Mouse (Mus musculus) fibroblast of lung, adult 2 months (primary cell): Measurements from ENCODE around the gene Tcp10b.
"Not testable (repeated sequence)": the region's sequence is repeated elsewhere in the genome, so short reads cannot be mapped to it uniquely, and the experiment has no call there.

ENCODE experiments used
- DNase-seq: peaks from one replicate; pipeline ENCODE4 v3.0.0-alpha.2; 2011; ENCODE audit warnings: low read depth

The Tcp10b gene

DNA sequence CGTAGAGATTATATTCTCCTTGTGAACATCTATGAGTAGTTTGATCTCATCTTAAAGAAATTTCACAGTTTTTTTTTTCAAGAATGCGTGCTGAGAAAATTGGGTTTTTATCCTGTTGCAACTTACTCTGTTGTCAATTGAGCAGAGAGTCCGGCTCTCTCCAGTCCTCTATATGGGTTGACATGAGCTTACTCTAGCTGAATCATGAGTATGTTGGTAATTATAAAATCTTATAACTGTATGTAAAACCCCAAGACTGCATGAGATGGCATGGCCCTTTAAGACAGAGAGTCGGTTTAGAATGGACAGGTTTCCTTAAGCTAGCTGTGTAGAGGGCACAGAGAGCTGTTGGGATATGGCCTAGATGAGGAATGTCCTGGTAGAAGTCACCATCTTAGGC, at the start of gene Tcp10b:
TSS of gene Tcp10b (plus strand) at position 301 of the 400 bp plus-strand sequence.
- DNase-seq: not testable (repeated sequence)

DNA sequence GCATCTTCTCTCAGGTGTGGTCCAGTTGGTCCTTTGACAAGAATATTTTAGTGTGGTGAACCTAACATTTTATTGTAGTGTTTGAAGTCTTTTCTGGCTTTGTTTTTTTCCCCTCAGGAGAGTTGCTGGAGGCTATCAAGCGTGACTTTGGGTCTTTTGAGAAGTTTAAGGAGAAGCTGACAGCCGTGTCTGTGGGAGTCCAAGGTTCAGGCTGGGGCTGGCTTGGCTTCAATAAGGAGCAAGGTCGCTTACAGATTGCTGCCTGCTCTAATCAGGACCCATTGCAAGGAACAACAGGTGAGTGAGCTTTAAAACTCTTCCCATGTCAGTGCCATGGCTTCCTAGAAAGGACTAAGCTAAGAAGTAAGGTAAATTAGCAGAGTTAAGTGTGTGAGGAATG, 47.6 kb upstream of the Tcp10b start:
- DNase-seq: no peak

DNA sequence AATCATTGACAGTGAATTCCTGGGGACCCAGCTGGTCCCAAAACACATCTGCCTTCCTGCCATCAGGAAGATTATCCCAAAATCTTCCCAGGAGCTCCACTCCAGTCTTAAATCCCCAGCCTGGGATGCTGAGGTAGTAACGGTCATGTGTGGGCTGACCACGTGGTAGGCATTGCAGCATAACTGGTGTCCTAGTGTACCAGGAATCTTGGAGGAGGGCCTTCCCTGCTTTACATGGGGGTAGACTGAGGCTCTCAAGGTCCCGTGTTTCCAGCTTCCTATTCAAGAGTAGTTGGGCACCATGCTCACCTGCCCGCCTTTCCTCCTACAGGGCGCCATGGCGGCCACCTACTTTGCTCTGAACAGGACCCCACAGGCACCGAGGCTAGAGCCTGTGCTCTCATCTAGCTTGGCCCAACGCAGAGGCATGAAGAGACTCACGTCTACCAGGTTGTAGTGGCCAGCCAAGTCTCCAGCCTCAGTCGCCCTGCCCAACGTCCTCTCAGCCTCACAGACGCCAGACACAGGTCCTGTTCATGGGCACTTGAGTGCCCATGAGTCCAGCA, 24.2 kb upstream of the Tcp10b start:
- not testable (repeated sequence) for DNase-seq

DNA sequence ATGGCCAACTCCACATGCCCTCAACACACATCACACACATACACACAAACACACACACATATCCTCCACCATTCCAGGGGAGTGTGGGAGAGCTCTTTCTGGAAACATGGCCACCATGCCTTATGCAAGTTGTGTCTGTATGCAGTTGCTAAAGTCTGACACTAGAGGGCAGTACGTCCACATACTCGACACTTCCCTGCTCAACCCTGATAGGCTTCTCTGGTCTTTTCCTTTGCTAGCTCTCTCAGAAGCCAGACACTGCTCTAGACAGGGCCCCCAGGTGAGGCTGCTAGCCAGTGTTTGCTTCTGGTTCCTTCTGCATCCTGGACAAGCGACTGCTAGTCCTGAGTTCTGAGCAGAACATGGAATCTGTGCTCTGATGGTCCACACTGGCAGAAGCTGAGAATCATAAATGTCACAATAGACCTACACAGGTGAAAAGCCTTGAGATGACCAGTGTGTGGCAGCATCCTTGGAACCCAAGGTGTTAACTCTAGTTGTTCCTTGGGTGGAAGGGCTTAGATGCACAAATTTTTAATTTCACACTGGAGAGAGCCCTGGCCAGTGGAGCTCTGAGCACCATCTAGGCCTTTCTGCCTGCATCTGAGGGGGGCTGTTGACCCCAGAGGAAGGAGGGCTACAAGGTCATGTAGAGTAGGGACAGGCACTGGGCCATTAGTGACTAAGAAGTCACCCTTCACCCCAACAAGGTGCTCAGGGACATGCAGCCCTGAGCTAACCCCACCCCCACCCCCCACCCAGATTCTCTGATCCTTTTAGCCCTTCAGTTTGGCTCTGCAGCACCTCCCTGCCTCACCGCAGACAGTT, 16.8 kb upstream of the Tcp10b start:
- DNase-seq: peak; percentile 22

DNA sequence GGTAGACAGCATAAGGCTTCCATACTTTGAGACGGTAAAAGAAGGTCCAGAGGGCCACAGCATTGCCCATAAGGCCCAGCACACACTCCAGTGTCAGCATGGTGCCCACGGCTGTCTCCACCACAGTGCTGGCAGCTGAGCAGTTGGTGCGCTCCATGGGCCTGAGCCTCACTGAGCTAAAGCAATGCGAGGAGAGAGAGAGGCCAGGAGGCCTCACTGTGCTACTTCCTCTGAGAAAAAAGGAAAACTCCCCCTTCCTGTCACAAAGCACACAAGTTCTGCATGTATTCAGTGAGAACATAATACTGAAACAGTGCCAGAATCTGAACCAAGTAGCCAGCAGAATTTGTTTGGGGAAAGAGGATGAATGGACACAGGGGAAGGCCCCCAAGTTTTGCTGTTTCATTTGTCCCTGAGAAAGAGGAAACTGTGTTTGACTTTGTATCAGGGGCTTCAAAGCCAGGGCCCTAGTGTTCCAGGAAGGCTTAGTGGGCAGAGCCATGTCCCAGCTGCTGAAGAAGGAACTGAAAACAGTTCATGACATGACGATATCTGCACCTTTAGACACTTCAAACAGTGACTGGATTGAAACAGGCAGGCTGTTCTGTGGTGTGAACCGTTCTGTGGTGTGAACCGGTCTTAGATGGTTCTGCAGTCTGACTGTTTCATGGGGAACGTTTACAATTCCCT, 8.6 kb upstream of the Tcp10b start, which contains the start of gene Gpr31b:
TSS of gene Gpr31b (minus strand) at position 173 of the 690 bp plus-strand sequence.
- not testable (repeated sequence) for DNase-seq

DNA sequence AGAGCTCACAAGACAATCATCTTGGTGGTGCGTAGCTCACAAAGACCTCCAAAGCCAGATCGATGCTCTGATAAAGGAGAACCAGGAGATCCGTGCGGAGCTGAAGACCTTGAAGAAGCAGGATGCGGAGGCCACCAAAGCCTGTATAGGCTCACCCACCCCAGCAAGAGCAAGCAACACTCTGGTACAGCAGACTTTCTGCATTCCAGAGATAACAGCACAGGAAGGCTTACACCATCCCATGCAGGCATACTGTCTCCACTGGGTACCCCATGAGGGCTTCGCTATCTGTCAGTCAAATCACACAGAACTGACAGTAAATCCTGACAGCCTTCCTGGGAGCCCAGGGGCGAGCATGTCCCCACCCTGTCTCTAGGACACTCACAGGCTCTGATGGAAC, 2.0 kb downstream of the Tcp10b start:
- DNase-seq: not testable (repeated sequence)

DNA sequence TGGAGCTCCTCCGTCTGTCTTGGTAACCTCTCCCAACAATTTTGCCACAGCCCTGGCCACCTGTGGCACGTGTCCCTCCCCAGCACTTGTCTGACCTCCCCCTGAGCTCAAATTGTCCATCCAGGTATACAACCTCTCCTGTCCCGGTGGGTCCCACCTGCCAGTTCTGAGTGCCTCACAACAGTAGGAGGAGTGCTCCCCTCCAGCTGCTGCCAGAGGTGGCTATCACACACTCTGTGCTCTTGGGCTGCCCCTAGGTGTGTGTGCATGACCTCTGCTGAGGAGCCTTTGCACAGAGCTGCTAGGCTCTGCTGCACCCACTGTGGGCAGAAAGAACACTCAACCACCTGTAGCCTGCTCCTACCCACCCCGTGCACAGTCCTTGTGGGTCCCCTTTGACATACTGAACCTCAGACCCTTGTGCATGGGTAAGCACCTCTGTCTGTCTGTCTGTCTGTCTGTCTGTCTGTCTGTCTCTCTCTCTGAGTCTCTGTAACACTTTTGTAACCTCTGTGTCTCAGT, 7.0 kb downstream of the Tcp10b start:
- not testable (repeated sequence) for DNase-seq

DNA sequence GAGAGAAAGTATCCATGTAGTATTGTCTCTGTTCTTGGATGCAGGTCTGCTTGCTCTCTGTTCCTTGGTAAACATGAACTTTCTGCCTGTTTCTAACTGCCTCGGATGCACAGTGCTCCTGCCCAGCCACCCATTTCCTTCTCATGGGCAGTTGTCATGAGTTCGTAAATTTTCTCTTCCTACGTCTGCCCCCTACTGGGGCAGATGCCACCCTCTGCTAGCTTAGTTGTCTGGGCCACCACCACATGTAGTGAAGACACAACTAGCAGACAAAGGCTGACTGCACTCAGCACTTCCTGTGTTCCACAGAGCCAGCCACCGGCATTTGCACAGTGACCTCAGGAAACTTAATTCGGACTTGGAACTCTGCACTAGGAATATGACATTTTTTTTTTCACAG, 8.3 kb downstream of the Tcp10b start:
- not testable (repeated sequence) for DNase-seq

DNA sequence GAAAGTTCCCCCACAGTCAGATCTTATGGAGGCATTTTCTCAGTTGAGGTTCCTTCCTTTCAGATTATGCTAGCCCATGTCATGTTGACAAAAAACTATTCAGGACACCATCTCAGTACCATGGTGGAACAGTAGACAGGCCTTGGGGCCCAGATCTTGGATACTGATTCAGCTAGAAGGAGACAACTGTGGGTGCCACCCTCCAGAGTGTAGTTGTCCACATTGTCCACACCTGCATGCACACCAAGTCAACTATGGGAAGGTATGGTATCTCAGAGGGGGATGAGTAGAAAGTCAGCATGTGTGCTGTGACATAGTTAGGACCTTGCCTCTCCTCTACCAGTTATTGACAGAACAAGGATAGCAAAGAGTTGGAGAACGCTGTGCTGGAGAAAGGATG, 30.6 kb downstream of the Tcp10b start:
- DNase-seq: not testable (repeated sequence)

DNA sequence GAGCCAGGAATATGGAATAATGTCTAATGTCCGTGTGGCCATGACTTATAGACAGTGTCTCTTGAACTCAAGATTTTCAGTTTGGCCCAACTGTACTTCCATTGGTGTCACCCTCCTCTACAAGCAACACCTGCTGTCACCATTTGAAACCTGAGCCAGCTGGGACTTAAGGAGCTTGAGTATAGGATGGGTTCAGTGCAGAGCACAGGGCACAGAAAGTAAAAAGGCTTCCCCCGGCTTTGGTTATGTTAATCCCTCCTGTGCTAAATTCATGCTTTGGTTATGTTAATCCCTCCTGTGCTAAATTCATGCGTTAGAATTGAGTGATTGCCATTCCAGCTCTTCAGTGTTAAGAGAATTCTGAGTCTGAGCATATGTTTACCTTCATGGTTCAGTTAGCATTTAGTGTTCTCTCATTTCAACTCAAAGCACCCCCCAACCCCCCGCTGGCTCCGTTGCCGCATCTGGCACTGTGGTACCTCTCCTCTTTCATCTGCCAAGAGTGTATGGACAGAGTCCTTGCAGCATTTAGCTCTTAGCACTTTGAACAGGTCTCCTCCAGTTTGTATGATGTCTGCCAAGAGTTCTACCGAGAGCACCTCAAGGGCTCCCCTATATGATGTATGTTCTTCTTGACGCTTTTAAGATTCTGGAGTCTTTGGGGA, 31.3 kb downstream of the Tcp10b start:
- not testable (repeated sequence) for DNase-seq

DNA sequence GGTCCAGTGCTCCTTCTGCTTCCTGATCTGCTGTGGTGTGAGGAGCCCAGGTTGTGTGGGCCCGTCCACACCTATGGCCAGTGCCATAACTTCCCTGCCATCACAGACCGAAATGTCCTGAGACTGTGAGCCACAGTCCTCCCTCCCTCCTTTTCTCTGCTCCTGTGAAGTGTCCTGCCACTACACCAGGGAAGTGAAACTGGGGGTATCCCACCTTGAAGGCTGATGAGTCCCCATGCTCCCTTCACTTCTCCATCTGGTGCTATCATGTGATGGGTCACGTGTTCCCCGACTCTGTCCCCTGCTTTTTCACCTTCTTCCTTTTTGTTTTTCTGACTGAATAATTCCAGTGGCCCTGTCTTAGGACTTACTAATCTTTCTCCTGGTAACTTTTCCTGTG, 32.1 kb downstream of the Tcp10b start:
- not testable (repeated sequence) for DNase-seq

DNA sequence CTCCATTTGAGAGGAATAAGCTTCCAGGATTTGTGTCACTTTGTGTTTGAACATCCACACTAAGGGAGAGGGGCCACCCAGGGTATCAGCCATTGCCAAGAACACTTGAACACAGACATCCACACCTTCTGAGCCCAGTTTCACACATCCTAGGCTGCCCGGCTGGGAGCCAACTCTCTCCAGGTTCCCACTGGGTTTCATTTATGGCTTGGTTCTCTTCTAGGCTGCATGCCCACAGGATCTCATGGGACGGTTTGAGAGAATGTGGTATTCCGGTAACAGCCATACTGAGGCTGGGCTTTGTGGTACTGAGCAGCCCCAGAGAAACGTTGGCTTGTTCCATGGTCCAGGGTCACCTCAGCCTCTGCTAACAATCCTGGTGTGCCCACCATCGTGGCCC, 45.7 kb downstream of the Tcp10b start:
- not testable (repeated sequence) for DNase-seq

DNA sequence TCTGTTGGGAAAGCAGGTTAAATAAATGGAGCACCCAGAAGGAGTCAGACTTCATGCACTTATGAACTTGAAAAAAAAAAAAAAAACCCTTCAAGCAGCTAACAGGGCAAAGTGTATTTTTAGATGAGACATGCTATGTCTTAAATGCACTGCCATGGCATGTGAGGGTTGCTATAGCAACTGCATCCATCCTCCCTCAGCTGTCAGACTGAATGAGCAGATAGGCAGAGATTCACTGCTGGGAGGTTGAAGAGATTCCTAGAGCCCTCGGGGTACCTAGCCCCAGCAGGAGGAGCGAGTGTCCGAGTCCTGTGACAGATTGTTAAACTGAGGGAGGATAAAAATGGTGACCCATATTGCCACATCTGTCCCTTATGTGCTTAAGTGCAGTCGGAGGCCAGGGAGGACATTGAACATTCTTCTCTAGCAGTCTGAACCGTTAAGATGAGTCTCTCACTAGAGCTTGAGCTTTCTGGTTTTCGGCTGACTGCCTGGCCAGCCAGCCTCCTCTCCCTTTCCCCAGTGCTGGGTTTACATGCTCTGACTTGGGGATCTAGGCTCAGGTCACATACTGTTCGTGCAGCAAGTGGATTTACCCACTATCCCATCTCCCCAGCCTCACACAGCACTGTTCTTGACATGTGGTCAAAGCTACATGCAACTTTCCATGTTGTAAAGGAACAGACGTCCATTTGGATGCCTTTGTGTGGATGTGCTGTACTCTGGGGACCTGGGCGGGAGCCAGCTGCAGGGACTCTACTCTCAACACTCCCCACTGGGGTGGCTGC, 51.8 kb downstream of the Tcp10b start:
- not testable (repeated sequence) for DNase-seq

DNA sequence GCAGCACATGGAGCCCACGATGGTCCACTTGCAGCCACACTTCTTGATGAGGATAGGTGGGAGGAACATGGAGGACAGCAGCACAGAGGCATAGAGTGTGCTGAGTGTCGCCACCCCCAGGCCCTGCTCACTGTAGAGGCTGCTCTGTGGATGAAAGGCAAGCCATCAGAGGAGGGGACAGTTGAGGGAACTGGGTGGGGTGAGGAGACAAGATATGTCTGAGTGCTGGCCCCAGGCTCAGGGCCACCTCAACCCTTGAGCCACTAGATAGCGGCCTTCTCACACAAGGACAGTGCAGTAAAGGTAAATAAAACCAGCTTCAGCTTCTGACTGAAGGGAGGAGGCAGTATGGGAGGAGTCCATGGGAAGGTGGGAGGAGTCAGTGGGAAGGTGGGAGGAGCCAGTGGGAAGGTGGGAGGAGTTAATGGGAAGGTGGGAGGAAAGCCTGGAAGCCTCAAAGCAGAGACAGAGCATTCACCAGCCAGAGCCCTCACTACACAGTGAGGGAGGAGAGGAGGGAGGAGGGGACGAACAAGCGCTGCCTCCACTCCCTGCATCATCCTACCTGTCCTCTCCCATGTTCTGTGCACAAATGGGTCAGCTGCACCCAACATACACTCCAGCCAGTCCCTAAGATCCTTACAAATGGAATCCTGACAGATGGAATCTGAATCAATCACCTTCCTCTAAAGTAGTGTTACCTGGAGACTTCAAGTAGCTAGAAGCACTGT, 62.6 kb downstream of the Tcp10b start:
- not testable (repeated sequence) for DNase-seq

DNA sequence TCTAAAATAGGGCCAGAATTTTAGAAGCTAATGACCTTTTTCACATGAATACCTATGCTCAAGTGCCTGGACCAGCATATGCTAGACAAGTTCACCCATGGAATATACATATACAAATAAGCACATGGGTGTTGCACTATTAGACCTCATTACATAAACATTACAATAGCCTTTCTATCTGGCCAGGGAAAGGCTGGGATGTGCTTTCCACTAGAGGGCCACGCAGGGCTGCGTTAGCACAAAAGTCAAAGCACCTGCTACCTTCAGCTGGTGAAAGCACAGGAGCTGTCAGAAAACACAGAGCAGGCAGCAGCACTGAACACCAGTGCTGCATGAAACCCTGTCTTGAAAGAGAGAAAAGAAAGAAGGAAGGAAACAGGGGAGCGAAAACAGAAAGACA, 63.3 kb downstream of the Tcp10b start:
- not testable (repeated sequence) for DNase-seq

DNA sequence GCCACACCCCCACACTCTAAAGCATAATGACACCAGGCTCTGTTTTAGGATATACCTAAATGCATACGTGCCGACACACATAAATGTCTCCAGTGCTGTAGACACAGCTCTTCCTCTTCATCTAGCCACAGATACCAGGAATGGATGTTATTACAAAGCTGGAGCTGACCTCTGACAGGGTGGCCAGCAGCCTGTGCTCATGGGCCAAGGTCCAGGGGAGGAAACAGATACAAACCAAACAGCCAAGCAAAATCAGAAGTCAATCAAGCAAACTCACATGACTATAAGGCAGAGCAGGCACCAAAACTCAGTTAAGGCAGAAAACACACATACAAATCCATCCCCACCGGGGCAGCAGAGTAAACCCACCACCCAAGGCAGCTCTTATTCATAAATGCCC, 68.4 kb downstream of the Tcp10b start:
- not testable (repeated sequence) for DNase-seq

DNA sequence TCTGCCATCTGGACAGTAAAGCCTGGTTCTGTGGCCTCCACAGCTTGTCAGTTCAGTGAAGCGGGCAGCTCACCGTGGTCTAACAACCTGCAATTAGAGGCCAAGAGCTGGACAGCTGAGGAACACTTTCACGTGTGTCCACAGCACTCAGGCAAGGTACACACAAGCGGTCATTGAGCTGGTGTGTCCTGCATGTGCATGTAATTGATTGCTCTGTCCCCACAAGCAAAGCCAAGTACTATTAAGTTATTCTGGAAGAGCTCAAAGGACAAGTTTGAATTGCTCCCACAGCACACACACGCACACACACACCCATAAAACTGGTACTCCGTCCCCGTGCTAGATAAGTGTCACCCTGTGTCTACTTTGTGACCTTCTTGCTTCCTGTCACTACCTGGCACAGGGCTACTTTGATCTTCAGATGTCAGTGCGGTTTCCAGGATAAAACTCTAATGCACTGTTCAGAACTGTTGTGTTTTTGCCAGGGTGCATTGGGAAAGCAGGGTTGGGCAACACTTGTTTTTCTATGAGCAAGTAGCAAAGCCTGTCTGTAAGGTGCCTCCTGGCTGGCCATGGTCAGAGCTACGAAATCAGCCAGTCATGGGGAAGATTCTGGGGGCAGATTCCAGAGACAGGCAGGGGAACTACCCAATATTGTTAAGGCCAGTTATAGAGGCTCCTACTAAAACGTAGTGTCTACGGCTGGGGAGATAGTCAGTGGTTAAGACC, 69.0 kb downstream of the Tcp10b start:
- not testable (repeated sequence) for DNase-seq

DNA sequence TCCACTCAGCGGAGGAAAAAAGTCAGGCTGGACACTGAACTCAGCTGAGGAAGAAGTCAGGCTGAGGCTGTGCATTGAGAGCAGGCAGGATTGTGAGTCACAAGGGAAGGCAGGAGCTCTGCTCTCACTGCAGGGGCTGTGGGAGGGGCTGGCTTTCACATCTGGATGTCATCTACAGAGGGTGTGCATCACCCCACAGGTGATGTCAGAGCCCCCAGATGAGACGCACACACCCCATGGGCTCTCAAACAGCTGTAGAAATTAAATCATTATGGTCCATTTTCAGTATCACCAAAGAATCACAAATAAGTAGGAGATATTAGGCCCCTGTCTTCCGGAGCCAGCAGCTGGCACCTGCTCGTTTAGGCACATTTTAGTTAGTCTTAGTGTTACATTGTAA, 70.8 kb downstream of the Tcp10b start, which contains the start of gene Unc93a:
TSS of gene Unc93a (minus strand) at position 101 of the 400 bp plus-strand sequence.
- DNase-seq: not testable (repeated sequence)
